Mouse (Mus musculus) bone marrow, adult 2 months (tissue): ENCODE measurements around the gene Slc4a11.

Source experiments
- CTCF ChIP-seq: fragments of 200-500 bp; IDR thresholded peaks from 2 replicates; pipeline ENCODE4 v1.5.1; 2011; ENCODE audit warnings: low read length, control low read depth; ENCODE audit not compliant: control insufficient read depth, insufficient read depth
- POLR2A ChIP-seq: fragments of 200-500 bp; IDR thresholded peaks from 2 replicates; pipeline ENCODE4 v1.6.1; 2011; ENCODE audit warnings: low read depth, mild to moderate bottlenecking, control low read depth, low read length, borderline replicate concordance; ENCODE audit not compliant: control insufficient read depth

- no peak for TF ChIP-seq CTCF
- TF ChIP-seq POLR2A = no peak
These were observed 9.3 kb upstream of the Slc4a11 start for GRCm38 (mm10) chr2:130706602-130707001.
